Mouse (Mus musculus) cortical plate, adult 2 months (tissue): ENCODE data around the gene Wdr19. TPM values are rescaled to one million over a fixed set of nuclear protein-coding genes. Genes with fewer than 3 reads are reported as not detected.
"Not testable (repeated sequence)": the region's sequence is repeated elsewhere in the genome, so short reads cannot be mapped to it uniquely, and the experiment has no call there.

Experiments used
- H3K27ac ChIP-seq: fragments of 200-500 bp; 2 replicates; pipeline ENCODE4 v1.5.1; 2012; ENCODE audit warnings: low read length, control low read depth, inconsistent platforms; ENCODE audit not compliant: insufficient read depth
- H3K4me1 ChIP-seq: fragments of 200-500 bp; 2 replicates; pipeline ENCODE4 v1.6.1; 2011; ENCODE audit warnings: low read length; ENCODE audit not compliant: control insufficient read depth, insufficient read depth
- H3K4me3 ChIP-seq: fragments of 200-500 bp; 2 replicates; pipeline ENCODE4 v1.5.1; 2011; ENCODE audit warnings: mild to moderate bottlenecking, low read length, control low read depth; ENCODE audit not compliant: insufficient read depth
- CTCF ChIP-seq: fragments of 200-500 bp; IDR thresholded peaks from 2 replicates; pipeline ENCODE4 v1.5.1; 2011; ENCODE audit warnings: mild to moderate bottlenecking, control low read depth, low read length; ENCODE audit not compliant: insufficient read depth; ENCODE audit errors: extremely low read depth
- POLR2A ChIP-seq: fragments of 200-500 bp; IDR thresholded peaks from 2 replicates; pipeline ENCODE4 v1.6.1; 2011; ENCODE audit warnings: mild to moderate bottlenecking, low read length, control low read depth; ENCODE audit not compliant: insufficient read depth; ENCODE audit errors: extremely low read depth
- polyA plus RNA-seq: library from polyadenylated mRNA; depleted of rRNA; stranded (reverse); fragments of >200 nt; gene quantifications from 2 replicates; pipeline ENCODE4 v1.2.3, GENCODE M21; 2012

Wdr19 gene
- polyA plus RNA-seq, 1 experiment, result 18.9 TPM

DNA sequence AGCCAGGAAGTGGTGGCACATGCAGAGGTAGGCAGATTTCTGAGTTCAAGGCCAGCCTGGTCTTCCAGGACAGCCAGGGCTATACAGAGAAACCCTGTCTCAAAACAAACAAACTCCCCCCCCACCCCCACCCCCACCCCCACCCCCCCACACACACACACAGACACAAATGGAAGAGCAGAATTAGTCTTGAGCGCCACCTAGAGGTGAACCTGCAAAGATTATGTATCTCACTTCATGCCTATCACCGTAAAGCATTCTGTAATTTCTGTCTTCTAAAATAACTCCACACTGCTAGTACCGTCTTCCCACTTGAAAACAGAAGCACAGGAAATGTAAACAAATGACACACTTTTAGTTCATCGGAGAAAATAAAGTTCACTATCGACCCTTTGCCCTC is 43.2 kb downstream of the Wdr19 start:
- TF ChIP-seq CTCF (0 out of 2 replicates have a peak, but pooled peaks have one; percentile 15), POLR2A (no peak)

DNA sequence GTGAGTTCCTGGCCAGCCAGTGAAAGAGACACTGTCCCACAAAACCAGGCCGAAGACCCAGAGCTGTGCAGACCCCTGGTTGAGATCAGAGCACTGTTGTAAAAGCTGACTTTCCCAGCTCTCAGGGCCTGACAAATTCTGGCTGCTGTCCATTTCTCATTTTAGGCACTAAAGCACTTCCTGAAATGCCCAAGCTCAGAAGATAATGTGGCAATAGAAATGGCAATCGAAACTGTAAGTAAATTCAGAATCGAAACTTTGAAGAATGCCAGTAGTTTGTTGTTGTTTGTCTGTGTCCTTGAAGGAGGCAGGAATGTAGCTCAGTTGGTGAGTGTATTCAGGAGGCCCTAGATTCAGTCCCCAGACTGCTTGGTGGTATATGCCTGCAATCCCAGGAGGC is 47.8 kb downstream of the Wdr19 start:
- TF ChIP-seq CTCF (no peak), POLR2A (no peak)
- Histone ChIP-seq H3K27ac (no peak overlapping the region), H3K4me1 (no peaks in the 10 kb centered on the region), H3K4me3 (no peak overlapping the region)

More for the DNA sequence above, 43.2 kb downstream of the Wdr19 start:
- H3K27ac ChIP-seq, result no peak overlapping the region
- no peaks in the 10 kb centered on the region for H3K4me1 ChIP-seq
- no peak overlapping the region for H3K4me3 ChIP-seq

- H3K4me3 ChIP-seq, result no peak overlapping the region
- TF ChIP-seq POLR2A (no peak), CTCF (no peak)
- H3K4me1 ChIP-seq, result no peaks in the 10 kb centered on the region
- H3K27ac ChIP-seq, result no peak overlapping the region
These were observed 50.8 kb downstream of the Wdr19 start for GRCm38 (mm10) chr5:65250185-65250855.

DNA sequence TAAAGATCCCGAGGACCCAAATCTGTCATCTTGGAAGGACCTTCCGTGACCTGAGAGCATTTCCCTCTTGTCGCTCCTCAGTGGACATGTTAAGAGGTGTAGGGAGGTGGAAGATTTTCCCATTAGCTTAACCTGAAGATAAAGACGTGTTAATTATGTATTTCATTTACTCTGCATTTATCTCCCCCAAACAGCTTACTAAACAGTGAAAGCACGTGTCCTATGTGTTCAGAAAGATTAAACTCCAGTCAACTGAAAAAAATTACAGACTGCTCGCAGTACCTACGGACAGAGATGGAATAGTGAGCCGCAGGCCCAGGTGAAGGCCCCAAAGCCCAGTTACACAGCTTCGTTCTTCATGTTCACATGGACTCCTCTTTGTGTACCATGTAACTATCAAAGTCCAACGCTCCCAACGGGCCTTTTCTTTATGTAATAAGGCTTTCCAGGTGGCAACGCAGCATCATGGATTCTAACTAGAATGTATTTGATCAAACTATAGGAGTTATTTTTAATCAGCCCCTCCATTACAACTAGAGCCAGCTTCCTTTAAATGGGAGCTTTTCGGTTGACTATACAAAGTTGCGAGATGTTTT is 58.5 kb downstream of the Wdr19 start:
- no peak overlapping the region for H3K27ac ChIP-seq
- no peaks in the 10 kb centered on the region for H3K4me1 ChIP-seq
- TF ChIP-seq POLR2A, result no peak
- no peak for TF ChIP-seq CTCF
- H3K4me3 ChIP-seq, result no peak overlapping the region

DNA sequence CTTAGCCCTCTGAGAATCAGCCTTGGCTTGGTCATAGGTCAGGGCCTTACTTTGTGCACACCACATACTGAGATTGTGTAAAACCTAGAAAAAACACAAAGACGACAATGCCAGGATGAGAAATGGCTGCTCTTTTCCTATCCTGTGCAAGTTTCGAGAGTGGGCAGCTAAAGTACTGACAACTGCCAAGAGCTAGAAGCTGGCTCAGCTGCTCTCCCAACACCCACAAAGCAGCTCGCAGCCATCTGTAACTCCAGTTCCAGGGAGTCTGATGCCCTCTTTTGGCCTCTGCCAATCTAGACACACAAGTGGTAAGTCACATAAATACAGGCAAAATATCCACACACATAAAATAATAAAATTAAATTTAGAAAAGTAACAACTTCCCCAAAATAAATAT is 74.5 kb downstream of the Wdr19 start:
- Histone ChIP-seq H3K27ac (no peak overlapping the region), H3K4me3 (no peak overlapping the region), H3K4me1 (no peaks in the 10 kb centered on the region; the same call in 1 of the 2 replicates)
- no peak for TF ChIP-seq POLR2A
- peak; percentile 12; the same call in 1 of the 2 replicates for TF ChIP-seq CTCF

GRCm38 (mm10) chr5:65279133-65279651 is 79.7 kb downstream of the Wdr19 start:
- no peak for TF ChIP-seq CTCF
- no peak for TF ChIP-seq POLR2A
- Histone ChIP-seq H3K4me1 (no peaks in the 10 kb centered on the region), H3K4me3 (no peak overlapping the region), H3K27ac (no peak overlapping the region)

- Histone ChIP-seq H3K4me1 (no peaks in the 10 kb centered on the region), H3K4me3 (no peak overlapping the region), H3K27ac (no peak overlapping the region)
- no peak for TF ChIP-seq CTCF
- no peak for TF ChIP-seq POLR2A
These were observed 81.7 kb downstream of the Wdr19 start for GRCm38 (mm10) chr5:65281216-65281615.

- no peaks in the 10 kb centered on the region; the same call in 1 of the 2 replicates for H3K4me1 ChIP-seq
- no peak overlapping the region for H3K4me3 ChIP-seq
- TF ChIP-seq POLR2A (no peak), CTCF (no peak)
- no peak overlapping the region for H3K27ac ChIP-seq
These were observed 84.7 kb downstream of the Wdr19 start for GRCm38 (mm10) chr5:65284171-65284570.

GRCm38 (mm10) chr5:65287751-65288701 is 88.5 kb downstream of the Wdr19 start:
- Histone ChIP-seq H3K4me3 (no peak overlapping the region), H3K27ac (no peak overlapping the region), H3K4me1 (no peaks in the 10 kb centered on the region; the same call in 1 of the 2 replicates)
- no peak for TF ChIP-seq CTCF
- no peak for TF ChIP-seq POLR2A

GRCm38 (mm10) chr5:65289009-65289408 is 89.5 kb downstream of the Wdr19 start:
- not testable (repeated sequence) for H3K4me1 ChIP-seq, H3K4me3 ChIP-seq, H3K27ac ChIP-seq
